Mouse (Mus musculus): Measurements from ENCODE around the gene Prap1. TPM values are rescaled to one million over a fixed set of nuclear protein-coding genes. Genes with fewer than 3 reads are reported as not detected.
"Not testable (repeated sequence)": the region's sequence is repeated elsewhere in the genome, so short reads cannot be mapped to it uniquely, and the experiment has no call there.

Prap1 gene
- polyA plus RNA-seq, 1 experiment from 2014 or later: 4,267 TPM

- no peak for TF ChIP-seq CTCF (IDR thresholded peaks at IDR 0.05; ENCODE audit: low read depth)
- Histone ChIP-seq H3K9ac (ENCODE audit: low read depth, low read length) (peak overlapping the region; percentile 87), H3K27me3 (replicated peaks; ENCODE audit: control insufficient read depth, insufficient read depth, low read length) (no peaks in the 10 kb centered on the region), H3K4me1 (replicated peaks; ENCODE audit: control insufficient read depth, insufficient read depth, low read length) (no peaks in the 10 kb centered on the region), H3K4me3 (ENCODE audit: low read depth, low read length) (peak overlapping the region; percentile 89), H3K9me3 (ENCODE audit: control insufficient read depth) (no peaks in the 10 kb centered on the region), H3K4me2 (replicated peaks; ENCODE audit: low read depth) (peak overlapping the region; percentile 90), H3K36me3 (ENCODE audit: control insufficient read depth, insufficient read depth) (peaks cover 16% of the 10 kb centered on the region), H3K27ac (ENCODE audit: low read depth, low read length) (peak overlapping the region; percentile 50; the same call in 1 of the 2 replicates)
- peak; percentile 3; the same call in 1 of the 2 replicates for ATAC-seq
- 3% methylated on average over 5 of the region's 5 CpGs for WGBS
Measured at GRCm38 (mm10) chr7:140126022-140126350, 32.8 kb downstream of the Prap1 start.

- H3K27me3 ChIP-seq (replicated peaks; ENCODE audit: control insufficient read depth, insufficient read depth, low read length): no peaks in the 10 kb centered on the region
- ATAC-seq: no peak
- peak overlapping the region; percentile 54 for H3K4me2 ChIP-seq (replicated peaks; ENCODE audit: low read depth)
Measured at GRCm38 (mm10) chr7:140126934-140127333, 33.7 kb downstream of the Prap1 start.

GRCm38 (mm10) chr7:140127911-140128310 is 34.7 kb downstream of the Prap1 start:
- 77% methylated on average over 2 of the region's 2 CpGs for WGBS
- no peak for ATAC-seq

More at GRCm38 (mm10) chr7:140126934-140127333, 33.7 kb downstream of the Prap1 start:
- Histone ChIP-seq H3K27ac (ENCODE audit: low read depth, low read length) (no peak overlapping the region; the same call in 1 of the 2 replicates), H3K9ac (ENCODE audit: low read depth, low read length) (no peak overlapping the region), H3K4me3 (ENCODE audit: low read depth, low read length) (no peak overlapping the region), H3K9me3 (ENCODE audit: control insufficient read depth) (no peaks in the 10 kb centered on the region), H3K36me3 (ENCODE audit: control insufficient read depth, insufficient read depth) (peaks cover 16% of the 10 kb centered on the region), H3K4me1 (replicated peaks; ENCODE audit: control insufficient read depth, insufficient read depth, low read length) (no peaks in the 10 kb centered on the region)
- TF ChIP-seq CTCF (IDR thresholded peaks at IDR 0.05; ENCODE audit: low read depth): no peak
- WGBS: 66% methylated on average over 3 of the region's 3 CpGs

GRCm38 (mm10) chr7:140132184-140132583 is 39.0 kb downstream of the Prap1 start:
- WGBS: 91% methylated on average over 7 of the region's 7 CpGs
- not testable (repeated sequence) for H3K4me3 ChIP-seq (ENCODE audit: low read depth, low read length); H3K27ac ChIP-seq (ENCODE audit: low read depth, low read length); H3K9me3 ChIP-seq (ENCODE audit: control insufficient read depth); ATAC-seq; H3K4me2 ChIP-seq (replicated peaks; ENCODE audit: low read depth); H3K27me3 ChIP-seq (replicated peaks; ENCODE audit: control insufficient read depth, insufficient read depth, low read length); H3K9ac ChIP-seq (ENCODE audit: low read depth, low read length); H3K4me1 ChIP-seq (replicated peaks; ENCODE audit: control insufficient read depth, insufficient read depth, low read length)
- peaks cover 20% of the 10 kb centered on the region for H3K36me3 ChIP-seq (ENCODE audit: control insufficient read depth, insufficient read depth)

More at GRCm38 (mm10) chr7:140127911-140128310, 34.7 kb downstream of the Prap1 start:
- Histone ChIP-seq H3K36me3 (ENCODE audit: control insufficient read depth, insufficient read depth) (peaks cover 16% of the 10 kb centered on the region), H3K27ac (ENCODE audit: low read depth, low read length) (no peak overlapping the region), H3K9me3 (ENCODE audit: control insufficient read depth) (no peaks in the 10 kb centered on the region), H3K4me2 (replicated peaks; ENCODE audit: low read depth) (no peak overlapping the region), H3K27me3 (replicated peaks; ENCODE audit: control insufficient read depth, insufficient read depth, low read length) (no peaks in the 10 kb centered on the region), H3K4me1 (replicated peaks; ENCODE audit: control insufficient read depth, insufficient read depth, low read length) (no peaks in the 10 kb centered on the region), H3K4me3 (ENCODE audit: low read depth, low read length) (no peak overlapping the region), H3K9ac (ENCODE audit: low read depth, low read length) (no peak overlapping the region)
- no peak for TF ChIP-seq CTCF (IDR thresholded peaks at IDR 0.05; ENCODE audit: low read depth)

DNA sequence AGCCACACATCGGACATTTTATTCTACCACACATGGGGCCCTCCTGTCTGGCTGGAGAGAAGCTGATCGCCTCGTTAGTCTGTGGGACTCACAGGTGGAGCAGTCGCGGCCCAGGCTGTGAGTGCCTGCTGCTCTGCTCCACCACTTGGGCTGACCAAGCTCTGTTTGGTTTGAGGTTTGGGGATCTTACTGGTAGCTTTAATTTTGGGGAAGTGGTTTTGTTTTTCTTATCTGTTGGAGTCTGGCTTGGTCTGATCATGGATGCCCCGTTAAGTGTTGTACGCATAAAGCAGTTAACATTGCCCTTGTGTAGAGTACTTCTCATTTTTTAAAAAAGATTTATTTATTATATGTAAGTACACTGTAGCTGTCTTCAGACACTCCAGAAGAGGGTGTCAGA is 40.8 kb downstream of the Prap1 start:
- not testable (repeated sequence) for H3K4me1 ChIP-seq (replicated peaks; ENCODE audit: control insufficient read depth, insufficient read depth, low read length); H3K9ac ChIP-seq (ENCODE audit: low read depth, low read length); H3K9me3 ChIP-seq (ENCODE audit: control insufficient read depth); ATAC-seq; H3K4me2 ChIP-seq (replicated peaks; ENCODE audit: low read depth); H3K27ac ChIP-seq (ENCODE audit: low read depth, low read length); H3K4me3 ChIP-seq (ENCODE audit: low read depth, low read length); H3K27me3 ChIP-seq (replicated peaks; ENCODE audit: control insufficient read depth, insufficient read depth, low read length)
- peaks cover 20% of the 10 kb centered on the region for H3K36me3 ChIP-seq (ENCODE audit: control insufficient read depth, insufficient read depth)
- WGBS: 82% methylated on average over 5 of the region's 7 CpGs

DNA sequence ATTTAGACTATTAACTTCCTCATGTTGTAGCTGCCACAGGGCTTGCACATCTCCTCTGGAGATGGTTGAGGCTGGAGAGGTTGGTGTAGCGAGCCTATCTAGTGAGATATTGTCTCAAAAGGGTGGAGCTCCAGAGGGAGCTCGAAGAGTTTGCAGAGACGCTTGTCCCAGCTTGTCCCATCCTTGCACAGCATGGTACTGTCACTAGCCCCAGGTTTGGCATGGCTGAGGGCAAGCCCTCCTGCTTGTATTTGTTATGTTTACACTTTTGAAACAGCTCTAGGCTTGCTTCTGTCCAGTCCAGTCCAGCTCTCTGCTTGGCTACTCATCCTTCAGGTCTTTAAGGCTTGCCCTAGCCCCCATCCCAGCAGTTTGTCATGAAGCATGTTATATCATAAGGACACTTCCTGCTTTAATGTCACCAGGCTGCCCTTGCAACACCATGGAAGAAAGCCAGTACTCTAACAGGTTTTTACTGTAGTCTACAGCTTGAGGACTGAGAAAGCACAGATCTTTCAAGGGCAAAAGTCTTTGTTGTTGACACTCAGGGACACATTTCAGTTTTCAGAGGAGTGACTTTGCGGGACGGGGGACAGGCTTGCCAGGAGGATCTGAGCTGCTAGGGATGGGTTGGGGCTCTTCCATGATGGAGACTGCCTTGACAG is 42.0 kb downstream of the Prap1 start:
- H3K4me1 ChIP-seq (replicated peaks; ENCODE audit: control insufficient read depth, insufficient read depth, low read length): peaks cover 4% of the 10 kb centered on the region; the same call in 1 of the 2 replicates
- H3K27me3 ChIP-seq (replicated peaks; ENCODE audit: control insufficient read depth, insufficient read depth, low read length): no peaks in the 10 kb centered on the region
- WGBS: 82% methylated on average over 5 of the region's 5 CpGs
- no peak overlapping the region for H3K4me3 ChIP-seq (ENCODE audit: low read depth, low read length)
- H3K4me2 ChIP-seq (replicated peaks; ENCODE audit: low read depth): no peak overlapping the region
- no peak overlapping the region for H3K27ac ChIP-seq (ENCODE audit: low read depth, low read length)
- no peak overlapping the region for H3K9ac ChIP-seq (ENCODE audit: low read depth, low read length)
- H3K36me3 ChIP-seq (ENCODE audit: control insufficient read depth, insufficient read depth): peaks cover 8% of the 10 kb centered on the region
- no peak for ATAC-seq
- TF ChIP-seq CTCF (IDR thresholded peaks at IDR 0.05; ENCODE audit: low read depth): no peak
- no peaks in the 10 kb centered on the region for H3K9me3 ChIP-seq (ENCODE audit: control insufficient read depth)

All from intestine, postnatal 0 days (tissue).